Mouse (Mus musculus) olfactory bulb, adult 2 months (tissue): ENCODE measurements at regions not wholly inside any gene's neighbourhood (a gene's known extent, or its start where the extent isn't known, plus 50 kb on each side); places are given as distances from the start of the nearest gene placed in this dataset.

Source experiments
- H3K27ac ChIP-seq: fragments of 200-500 bp; 2 replicates; pipeline ENCODE4 v1.5.1; 2012; ENCODE audit warnings: low read depth, low read length; ENCODE audit not compliant: insufficient read depth
- H3K4me1 ChIP-seq: fragments of 200-500 bp; 2 replicates; pipeline ENCODE4 v1.6.1; 2012; ENCODE audit warnings: low read length; ENCODE audit not compliant: control insufficient read depth, insufficient read depth
- H3K4me3 ChIP-seq: fragments of 200-500 bp; 2 replicates; pipeline ENCODE4 v1.5.1; 2012; ENCODE audit warnings: mild to moderate bottlenecking, low read depth, low read length, moderate library complexity; ENCODE audit not compliant: insufficient read depth
- CTCF ChIP-seq: fragments of 200-500 bp; IDR thresholded peaks from 2 replicates; pipeline ENCODE4 v1.5.1; 2012; ENCODE audit warnings: low read depth, mild to moderate bottlenecking, low read length, moderate library complexity; ENCODE audit not compliant: insufficient read depth
- POLR2A ChIP-seq: fragments of 200-500 bp; IDR thresholded peaks from 2 replicates; pipeline ENCODE4 v1.6.1; 2012; ENCODE audit warnings: mild to moderate bottlenecking, low read depth, low read length, moderate library complexity; ENCODE audit not compliant: insufficient read depth
- WGBS: fragments of 180-500 bp; shearing (Covaris S2); methylation state at CpG from one replicate; pipeline ENCODE4 v1.1.7; 2018; 5-methylcytosine and 5-hydroxymethylcytosine counted together

- no peak for TF ChIP-seq CTCF
- no peaks in the 10 kb centered on the region for H3K4me1 ChIP-seq
- no peak overlapping the region for H3K27ac ChIP-seq
- no peak overlapping the region for H3K4me3 ChIP-seq
These were observed 185.1 kb downstream of the Kdr start for GRCm38 (mm10) chr5:75793184-75793583.

- TF ChIP-seq CTCF = no peak
- no peak for TF ChIP-seq POLR2A
- WGBS = 87% methylated on average over 8 of the region's 8 CpGs
- no peaks in the 10 kb centered on the region for H3K4me1 ChIP-seq
These were observed 186.5 kb downstream of the Kdr start for GRCm38 (mm10) chr5:75791738-75792137.

GRCm38 (mm10) chr5:75788087-75788486, 190.2 kb downstream of the Kdr start:
- no peak overlapping the region for H3K4me3 ChIP-seq
- 78% methylated on average over 3 of the region's 3 CpGs for WGBS
- TF ChIP-seq POLR2A = no peak
- TF ChIP-seq CTCF = no peak
- H3K27ac ChIP-seq = no peak overlapping the region
- H3K4me1 ChIP-seq = no peaks in the 10 kb centered on the region

More at GRCm38 (mm10) chr5:75791738-75792137, 186.5 kb downstream of the Kdr start:
- no peak overlapping the region for H3K4me3 ChIP-seq
- H3K27ac ChIP-seq = no peak overlapping the region

- no peak overlapping the region for H3K4me3 ChIP-seq
- WGBS = 90% methylated on average over 3 of the region's 3 CpGs
These were observed 192.1 kb downstream of the Kdr start for GRCm38 (mm10) chr5:75786196-75786595.

GRCm38 (mm10) chr5:75784998-75785593, 193.2 kb downstream of the Kdr start:
- TF ChIP-seq CTCF (no peak), POLR2A (no peak)
- Histone ChIP-seq H3K27ac (no peak overlapping the region), H3K4me3 (no peak overlapping the region), H3K4me1 (no peaks in the 10 kb centered on the region)
- WGBS = 81% methylated on average over 8 of the region's 8 CpGs

More at GRCm38 (mm10) chr5:75786196-75786595, 192.1 kb downstream of the Kdr start:
- no peaks in the 10 kb centered on the region for H3K4me1 ChIP-seq
- no peak overlapping the region for H3K27ac ChIP-seq
- TF ChIP-seq CTCF (no peak), POLR2A (no peak)

GRCm38 (mm10) chr5:75770592-75770991, 195.9 kb downstream of the Kit start:
- H3K4me1 ChIP-seq = no peaks in the 10 kb centered on the region
- H3K4me3 ChIP-seq = no peak overlapping the region
- no peak for TF ChIP-seq CTCF
- TF ChIP-seq POLR2A = no peak
- no peak overlapping the region for H3K27ac ChIP-seq
- 89% methylated on average over 5 of the region's 5 CpGs for WGBS

- WGBS = 46% methylated on average over 1 of the region's 1 CpGs
- H3K4me1 ChIP-seq = no peaks in the 10 kb centered on the region
- no peak overlapping the region for H3K4me3 ChIP-seq
- no peak for TF ChIP-seq POLR2A
- no peak for TF ChIP-seq CTCF
- H3K27ac ChIP-seq = no peak overlapping the region
These were observed 192.5 kb downstream of the Kit start for GRCm38 (mm10) chr5:75767213-75767612.

GRCm38 (mm10) chr5:75762374-75762773, 187.7 kb downstream of the Kit start:
- no peak overlapping the region for H3K4me3 ChIP-seq
- no peak overlapping the region for H3K27ac ChIP-seq
- no peak for TF ChIP-seq CTCF
- TF ChIP-seq POLR2A = no peak
- 83% methylated on average over 6 of the region's 6 CpGs for WGBS
- H3K4me1 ChIP-seq = no peaks in the 10 kb centered on the region

- Histone ChIP-seq H3K4me3 (no peak overlapping the region), H3K4me1 (no peaks in the 10 kb centered on the region), H3K27ac (no peak overlapping the region)
- 89% methylated on average over 11 of the region's 11 CpGs for WGBS
- no peak for TF ChIP-seq CTCF
- no peak for TF ChIP-seq POLR2A
These were observed 187.0 kb downstream of the Kit start for GRCm38 (mm10) chr5:75761459-75762310.
